Mouse (Mus musculus): ENCODE measurements around the gene Snrpa1.

Snrpa1 gene

GRCm38 (mm10) chr7:66079364-66080230 is 20.8 kb downstream of the Snrpa1 start, which contains the start of gene Selenos:
TSS of gene Selenos (plus strand) at chr7:66079649.
- peak; percentile 95 to 97 for DNase-seq (ENCODE audit: low spot score in 2 of 2)

GRCm38 (mm10) chr7:66080231-66080613 is 21.4 kb downstream of the Snrpa1 start:
- DNase-seq (ENCODE audit: low spot score in 2 of 2) = no peak

- no peak for DNase-seq (ENCODE audit: low spot score in 2 of 2)
These were observed 25.0 kb downstream of the Snrpa1 start for GRCm38 (mm10) chr7:66083757-66084156.

GRCm38 (mm10) chr7:66084546-66084945 is 25.7 kb downstream of the Snrpa1 start:
- DNase-seq (ENCODE audit: low spot score in 2 of 2) = peak in 1 of 2 experiments; percentile 7

- no peak for DNase-seq (ENCODE audit: low spot score in 2 of 2)
These were observed 28.8 kb downstream of the Snrpa1 start for GRCm38 (mm10) chr7:66087652-66088051.

GRCm38 (mm10) chr7:66088077-66088476 is 29.3 kb downstream of the Snrpa1 start:
- no peak for DNase-seq (ENCODE audit: low spot score in 2 of 2)

GRCm38 (mm10) chr7:66090676-66091190 is 31.9 kb downstream of the Snrpa1 start:
- DNase-seq (ENCODE audit: low spot score in 2 of 2) = no peak

- DNase-seq (ENCODE audit: low spot score in 2 of 2) = no peak
These were observed 32.8 kb downstream of the Snrpa1 start for GRCm38 (mm10) chr7:66091553-66091952.

- DNase-seq (ENCODE audit: low spot score in 2 of 2) = no peak
These were observed 33.9 kb downstream of the Snrpa1 start for GRCm38 (mm10) chr7:66092656-66093055.

- DNase-seq (ENCODE audit: low spot score in 2 of 2) = no peak
These were observed 35.3 kb downstream of the Snrpa1 start for GRCm38 (mm10) chr7:66094141-66094540.

- DNase-seq (ENCODE audit: low spot score in 2 of 2) = no peak
These were observed 40.0 kb downstream of the Snrpa1 start for GRCm38 (mm10) chr7:66098803-66099202.

GRCm38 (mm10) chr7:66101866-66102265 is 43.1 kb downstream of the Snrpa1 start:
- no peak for DNase-seq (ENCODE audit: low spot score in 2 of 2)

GRCm38 (mm10) chr7:66104531-66104930 is 45.7 kb downstream of the Snrpa1 start:
- DNase-seq (ENCODE audit: low spot score in 2 of 2) = no peak

- DNase-seq (ENCODE audit: low spot score in 2 of 2) = no peak
These were observed 47.0 kb downstream of the Snrpa1 start for GRCm38 (mm10) chr7:66105771-66106170.

- no peak for DNase-seq (ENCODE audit: low spot score in 2 of 2)
These were observed 47.8 kb downstream of the Snrpa1 start for GRCm38 (mm10) chr7:66106581-66107056.

GRCm38 (mm10) chr7:66107206-66107605 is 48.4 kb downstream of the Snrpa1 start:
- DNase-seq (ENCODE audit: low spot score in 2 of 2) = no peak

- no peak for DNase-seq (ENCODE audit: low spot score in 2 of 2)
These were observed 49.1 kb downstream of the Snrpa1 start for GRCm38 (mm10) chr7:66107930-66108329.

GRCm38 (mm10) chr7:66108961-66109854 is 50.4 kb downstream of the Snrpa1 start, which contains the start of gene Chsy1:
TSS of gene Chsy1 (plus strand) at chr7:66109515.
- peak; percentile 81 to 85 for DNase-seq (ENCODE audit: low spot score in 2 of 2)

- no peak for DNase-seq (ENCODE audit: low spot score in 2 of 2)
These were observed 51.2 kb downstream of the Snrpa1 start for GRCm38 (mm10) chr7:66109855-66110635.

GRCm38 (mm10) chr7:66110636-66111112 is 51.9 kb downstream of the Snrpa1 start:
- no peak for DNase-seq (ENCODE audit: low spot score in 2 of 2)

GRCm38 (mm10) chr7:66111211-66111610 is 52.4 kb downstream of the Snrpa1 start:
- DNase-seq (ENCODE audit: low spot score in 2 of 2) = no peak

Data from urinary bladder, postnatal 36 days (tissue).